Mouse (Mus musculus): ENCODE results near the gene Tmem37.

The Tmem37 gene

GRCm38 (mm10) chr1:120018900-120019299 lies 55.0 kb downstream of the Tmem37 start:
- DNase-seq (ENCODE audit: low spot score) = no peak
